Mouse (Mus musculus) kidney, postnatal 0 days (tissue): ENCODE measurements around the gene Plekha1. TPM values are rescaled to one million over a fixed set of nuclear protein-coding genes. Genes with fewer than 3 reads are reported as not detected.

ENCODE experiments used
- ATAC-seq: fragments of 200-750 bp; cut with Nextera tagmentation; replicated peaks from 2 replicates; pipeline ENCODE4 v1.8.0; 2017; ENCODE audit warnings: low read depth, moderate number of reproducible peaks, moderate TSS enrichment, moderate library complexity; ENCODE audit not compliant: low FRiP score
- DNase-seq: peaks from one replicate; pipeline ENCODE4 v3.0.0-alpha.2; 2016; ENCODE audit warnings: low spot score
- H3K27ac ChIP-seq: fragments of 300-500 bp; sonication (generic); 2 replicates; pipeline ENCODE4 v1.5.1; 2014; ENCODE audit warnings: mild to moderate bottlenecking
- H3K27me3 ChIP-seq: fragments of 300-500 bp; sonication (generic); 2 replicates; pipeline ENCODE4 v1.6.1; 2014; ENCODE audit warnings: low read length, mixed read lengths; ENCODE audit not compliant: insufficient read depth
- H3K36me3 ChIP-seq: fragments of 300-500 bp; sonication (generic); 2 replicates; pipeline ENCODE4 v1.6.1; 2014; ENCODE audit warnings: low read length, mixed read lengths; ENCODE audit not compliant: insufficient read depth
- H3K4me1 ChIP-seq: fragments of 300-500 bp; sonication (generic); replicated peaks from 2 replicates; pipeline ENCODE4 v1.6.1; 2014; ENCODE audit warnings: antibody characterized with exemption, low read length, mixed read lengths; ENCODE audit not compliant: insufficient read depth
- H3K4me2 ChIP-seq: fragments of 300-500 bp; sonication (generic); 2 replicates; pipeline ENCODE4 v1.6.1; 2014; ENCODE audit warnings: mild to moderate bottlenecking, low read length, moderate library complexity, mixed read lengths
- H3K4me3 ChIP-seq: fragments of 300-500 bp; sonication (generic); replicated peaks from 2 replicates; pipeline ENCODE4 v1.5.1; 2014; ENCODE audit warnings: low read depth, low read length
- H3K9ac ChIP-seq: fragments of 300-500 bp; sonication (generic); 2 replicates; pipeline ENCODE4 v1.6.1; 2014; ENCODE audit warnings: low read depth, low read length
- H3K9me3 ChIP-seq: fragments of 300-500 bp; sonication (generic); replicated peaks from 2 replicates; pipeline ENCODE4 v1.6.1; 2016; ENCODE audit warnings: low read length, inconsistent platforms, mixed read lengths
- CTCF ChIP-seq: IDR thresholded peaks from 2 replicates; pipeline ENCODE4 v1.5.1; 2016; ENCODE audit warnings: antibody characterized with exemption, low read depth, mild to moderate bottlenecking, moderate library complexity
- WGBS: fragments of 180-500 bp; shearing (Covaris S2); extraction: QIAGEN DNeasy Blood & Tissue Kit; methylation state at CpG from one replicate; pipeline ENCODE4 v1.1.7; 2014; 5-methylcytosine and 5-hydroxymethylcytosine counted together
- microRNA-seq: library from miRNA; unstranded; fragments of <30 nt; microRNA quantifications from one replicate; pipeline ENCODE4, GENCODE M21; 2016
- polyA plus RNA-seq: library from polyadenylated mRNA; unstranded; fragments of >200 nt; fragmentation: Nextera tagmentation; extraction: Ambion mirVana; gene quantifications from 2 replicates; pipeline ENCODE4 v1.2.1, GENCODE M21; 2015

The Plekha1 gene
- polyA plus RNA-seq, 1 experiment from 2014 or later = 58.6 TPM

- no peak overlapping the region for H3K4me3 ChIP-seq
- H3K4me1 ChIP-seq = no peaks in the 10 kb centered on the region; the same call in 1 of the 2 replicates
- 88% methylated on average over 5 of the region's 5 CpGs for WGBS
- no peak for DNase-seq
- H3K27me3 ChIP-seq = no peaks in the 10 kb centered on the region
- no peak overlapping the region for H3K4me2 ChIP-seq
- H3K36me3 ChIP-seq = no peaks in the 10 kb centered on the region
- no peak overlapping the region for H3K9ac ChIP-seq
- no peak for ATAC-seq
- H3K27ac ChIP-seq = no peak overlapping the region
- no peak for TF ChIP-seq CTCF
- no peaks in the 10 kb centered on the region for H3K9me3 ChIP-seq
Observed at GRCm38 (mm10) chr7:130951004-130951403, 85.4 kb downstream of the Plekha1 start.

- ATAC-seq = no peak
- no peaks in the 10 kb centered on the region for H3K27me3 ChIP-seq
- DNase-seq = no peak
- H3K27ac ChIP-seq = no peak overlapping the region
- no peak for TF ChIP-seq CTCF
- no peaks in the 10 kb centered on the region; the same call in 1 of the 2 replicates for H3K4me1 ChIP-seq
- H3K4me2 ChIP-seq = no peak overlapping the region
- no peaks in the 10 kb centered on the region for H3K36me3 ChIP-seq
- no peak overlapping the region for H3K9ac ChIP-seq
- 91% methylated on average over 10 of the region's 10 CpGs for WGBS
- H3K9me3 ChIP-seq = no peaks in the 10 kb centered on the region
- H3K4me3 ChIP-seq = no peak overlapping the region
Observed at GRCm38 (mm10) chr7:130953376-130953775, 87.8 kb downstream of the Plekha1 start.

GRCm38 (mm10) chr7:130954177-130954601, 88.6 kb downstream of the Plekha1 start:
- H3K4me2 ChIP-seq = no peak overlapping the region
- H3K27me3 ChIP-seq = no peaks in the 10 kb centered on the region
- H3K9ac ChIP-seq = no peak overlapping the region
- ATAC-seq (no peak), DNase-seq (no peak)
- no peaks in the 10 kb centered on the region for H3K36me3 ChIP-seq
- no peaks in the 10 kb centered on the region for H3K9me3 ChIP-seq
- 85% methylated on average over 10 of the region's 10 CpGs for WGBS
- no peaks in the 10 kb centered on the region; the same call in 1 of the 2 replicates for H3K4me1 ChIP-seq
- H3K27ac ChIP-seq = no peak overlapping the region
- no peak overlapping the region for H3K4me3 ChIP-seq
- no peak for TF ChIP-seq CTCF

GRCm38 (mm10) chr7:130958551-130958950, 93.0 kb downstream of the Plekha1 start:
- DNase-seq (no peak), ATAC-seq (no peak)
- Histone ChIP-seq H3K4me1 (no peaks in the 10 kb centered on the region), H3K27ac (no peak overlapping the region), H3K4me2 (no peak overlapping the region), H3K9me3 (no peaks in the 10 kb centered on the region), H3K36me3 (no peaks in the 10 kb centered on the region), H3K9ac (no peak overlapping the region), H3K4me3 (no peak overlapping the region), H3K27me3 (no peaks in the 10 kb centered on the region)
- 73% methylated on average over 7 of the region's 7 CpGs for WGBS
- TF ChIP-seq CTCF = no peak

GRCm38 (mm10) chr7:130959868-130960267, 94.3 kb downstream of the Plekha1 start:
- DNase-seq = peak; percentile 46
- 47% methylated on average over 7 of the region's 7 CpGs for WGBS
- no peak overlapping the region for H3K4me2 ChIP-seq
- no peak for ATAC-seq
- no peak overlapping the region for H3K27ac ChIP-seq
- no peaks in the 10 kb centered on the region; the same call in 1 of the 2 replicates for H3K4me1 ChIP-seq
- H3K9ac ChIP-seq = no peak overlapping the region
- TF ChIP-seq CTCF = no peak
- no peak overlapping the region for H3K4me3 ChIP-seq
- no peaks in the 10 kb centered on the region for H3K27me3 ChIP-seq
- H3K9me3 ChIP-seq = no peaks in the 10 kb centered on the region
- no peaks in the 10 kb centered on the region for H3K36me3 ChIP-seq

GRCm38 (mm10) chr7:130961429-130961828, 95.9 kb downstream of the Plekha1 start:
- H3K27ac ChIP-seq = no peak overlapping the region
- DNase-seq (peak; percentile 59), ATAC-seq (no peak)
- WGBS = 49% methylated on average over 6 of the region's 6 CpGs
- H3K27me3 ChIP-seq = no peaks in the 10 kb centered on the region
- H3K4me3 ChIP-seq = no peak overlapping the region
- no peaks in the 10 kb centered on the region; the same call in 1 of the 2 replicates for H3K4me1 ChIP-seq
- no peaks in the 10 kb centered on the region for H3K9me3 ChIP-seq
- H3K36me3 ChIP-seq = no peaks in the 10 kb centered on the region
- H3K9ac ChIP-seq = no peak overlapping the region
- H3K4me2 ChIP-seq = no peak overlapping the region
- TF ChIP-seq CTCF = no peak

Small RNA genes within 50 kb of the gene (microRNA-seq; reads per million reads assigned to microRNA genes)
- 1.0 reads per million for gene Mir7061

Other genes with a start within 250 kb of the Plekha1 start
- not detected in 2 replicates for gene Btbd16, start 91.7 kb upstream of the Plekha1 start, polyA plus RNA-seq
- 14.5 and 14.8 TPM in 2 replicates for gene Htra1, start 70.4 kb downstream of the Plekha1 start, polyA plus RNA-seq
- not detected in 2 replicates for gene Dmbt1, start 166.3 kb downstream of the Plekha1 start, polyA plus RNA-seq